Mouse (Mus musculus): Measurements from ENCODE around the gene Atp7b.

The Atp7b gene

GRCm38 (mm10) chr8:22059821-22060445 lies at the start of gene Atp7b:
Atp7b (minus strand) TSS chr8:22060305.
- DNase-seq (ENCODE audit: low read depth, low spot score): peak; percentile 55

- DNase-seq (ENCODE audit: low read depth, low spot score): no peak
Measured at GRCm38 (mm10) chr8:22107020-22107419, 46.9 kb upstream of the Atp7b start.

- peak; percentile 58 for DNase-seq (ENCODE audit: low read depth, low spot score)
Measured at GRCm38 (mm10) chr8:22091568-22091967, 31.5 kb upstream of the Atp7b start.

- DNase-seq (ENCODE audit: low read depth, low spot score): peak; percentile 48
Measured at GRCm38 (mm10) chr8:22089226-22089625, 29.1 kb upstream of the Atp7b start.

GRCm38 (mm10) chr8:22079313-22080007 lies 19.4 kb upstream of the Atp7b start:
- DNase-seq (ENCODE audit: low read depth, low spot score): no peak

- no peak for DNase-seq (ENCODE audit: low read depth, low spot score)
Measured at GRCm38 (mm10) chr8:22061126-22061525, 1.0 kb upstream of the Atp7b start.

GRCm38 (mm10) chr8:22060446-22060889 lies 363 bp upstream of the Atp7b start, which contains the start of gene Alg11:
Alg11 (plus strand) TSS chr8:22060721.
- peak; percentile 100 for DNase-seq (ENCODE audit: low read depth, low spot score)

- no peak for DNase-seq (ENCODE audit: low read depth, low spot score)
Measured at GRCm38 (mm10) chr8:22059153-22059738, 859 bp downstream of the Atp7b start.

- no peak for DNase-seq (ENCODE audit: low read depth, low spot score)
Measured at GRCm38 (mm10) chr8:22058368-22058767, 1.7 kb downstream of the Atp7b start.

GRCm38 (mm10) chr8:22056850-22057249 lies 3.3 kb downstream of the Atp7b start:
- DNase-seq (ENCODE audit: low read depth, low spot score): no peak

- no peak for DNase-seq (ENCODE audit: low read depth, low spot score)
Measured at GRCm38 (mm10) chr8:22055492-22055877, 4.6 kb downstream of the Atp7b start.

GRCm38 (mm10) chr8:22054674-22055491 lies 5.2 kb downstream of the Atp7b start:
- no peak for DNase-seq (ENCODE audit: low read depth, low spot score)

GRCm38 (mm10) chr8:22047699-22048464 lies 12.2 kb downstream of the Atp7b start:
- DNase-seq (ENCODE audit: low read depth, low spot score): peak; percentile 88

GRCm38 (mm10) chr8:22043706-22044105 lies 16.4 kb downstream of the Atp7b start:
- DNase-seq (ENCODE audit: low read depth, low spot score): no peak

GRCm38 (mm10) chr8:22042515-22042914 lies 17.6 kb downstream of the Atp7b start:
- DNase-seq (ENCODE audit: low read depth, low spot score): no peak

GRCm38 (mm10) chr8:22040153-22040509 lies 20.0 kb downstream of the Atp7b start:
- no peak for DNase-seq (ENCODE audit: low read depth, low spot score)

GRCm38 (mm10) chr8:22039468-22040152 lies 20.5 kb downstream of the Atp7b start:
- DNase-seq (ENCODE audit: low read depth, low spot score): peak; percentile 55

- DNase-seq (ENCODE audit: low read depth, low spot score): no peak
Measured at GRCm38 (mm10) chr8:22037022-22037421, 23.1 kb downstream of the Atp7b start.

GRCm38 (mm10) chr8:22036137-22036536 lies 24.0 kb downstream of the Atp7b start:
- no peak for DNase-seq (ENCODE audit: low read depth, low spot score)

- no peak for DNase-seq (ENCODE audit: low read depth, low spot score)
Measured at GRCm38 (mm10) chr8:22030990-22031389, 29.1 kb downstream of the Atp7b start.

GRCm38 (mm10) chr8:22028973-22029372 lies 31.1 kb downstream of the Atp7b start:
- no peak for DNase-seq (ENCODE audit: low read depth, low spot score)
